Mouse (Mus musculus) C2C12 (cell line): ENCODE measurements around the gene Gli2. TPM values are rescaled to one million over a fixed set of nuclear protein-coding genes. Genes with fewer than 3 reads are reported as not detected.

Experiments
- H3K27me3 ChIP-seq: one replicate; pipeline ENCODE4 v1.6.1; 2011; ENCODE audit not compliant: control insufficient read depth, insufficient read depth, insufficient read length
- H3K36me3 ChIP-seq: one replicate; pipeline ENCODE4 v1.6.1; 2011; ENCODE audit not compliant: control insufficient read depth, insufficient read depth
- H3K4me3 ChIP-seq: one replicate; pipeline ENCODE4 v1.5.1; 2011; ENCODE audit warnings: mild to moderate bottlenecking, control low read depth; ENCODE audit not compliant: poor library complexity, insufficient read depth, severe bottlenecking
- H3K79me2 ChIP-seq: one replicate; pipeline ENCODE4 v1.6.1; 2011; ENCODE audit not compliant: control insufficient read depth, insufficient read depth
- H3K79me3 ChIP-seq: one replicate; pipeline ENCODE4 v1.6.1; 2011; ENCODE audit warnings: low read depth, control low read depth
- H3ac ChIP-seq: one replicate; pipeline ENCODE3; 2011; ENCODE audit warnings: low read depth; ENCODE audit not compliant: control insufficient read depth, insufficient read length
- CEBPB ChIP-seq: IDR thresholded peaks from one replicate; pipeline ENCODE4 v1.6.1; 2011; ENCODE audit warnings: low read depth, mild to moderate bottlenecking, control low read depth, moderate library complexity
- CTCF ChIP-seq: IDR thresholded peaks from one replicate; pipeline ENCODE4 v1.5.1; 2011; ENCODE audit not compliant: control insufficient read depth, insufficient read depth, insufficient read length
- FOSL1 ChIP-seq: IDR thresholded peaks from one replicate; pipeline ENCODE4 v1.8.0; 2011; ENCODE audit warnings: mild to moderate bottlenecking, low read length; ENCODE audit not compliant: poor library complexity, insufficient read depth, severe bottlenecking
- MAX ChIP-seq: IDR thresholded peaks from one replicate; pipeline ENCODE4 v1.6.1; 2011; ENCODE audit warnings: mild to moderate bottlenecking, control low read depth
- MYOD1 ChIP-seq: IDR thresholded peaks from one replicate; pipeline ENCODE4 v1.6.1; 2011; ENCODE audit warnings: low read depth; ENCODE audit not compliant: control insufficient read depth, insufficient read length
- MYOG ChIP-seq: IDR thresholded peaks from one replicate; pipeline ENCODE4 v1.6.1; 2011; ENCODE audit not compliant: control insufficient read depth, insufficient read length; ENCODE audit errors: extremely low read depth
- USF1 ChIP-seq: IDR thresholded peaks from one replicate; pipeline ENCODE4 v1.6.1; 2011; ENCODE audit warnings: low read depth, mild to moderate bottlenecking, control low read depth, moderate library complexity
- polyA plus RNA-seq: library from polyadenylated mRNA; unstranded; fragments of >200 nt; fragmentation: generic; extraction: Trizol; gene quantifications from one replicate; pipeline ENCODE4 v1.2.1, GENCODE M21; 2012; ENCODE audit warnings: missing spikeins

Gli2 gene
- polyA plus RNA-seq, 1 experiment: 0.74 TPM

DNA sequence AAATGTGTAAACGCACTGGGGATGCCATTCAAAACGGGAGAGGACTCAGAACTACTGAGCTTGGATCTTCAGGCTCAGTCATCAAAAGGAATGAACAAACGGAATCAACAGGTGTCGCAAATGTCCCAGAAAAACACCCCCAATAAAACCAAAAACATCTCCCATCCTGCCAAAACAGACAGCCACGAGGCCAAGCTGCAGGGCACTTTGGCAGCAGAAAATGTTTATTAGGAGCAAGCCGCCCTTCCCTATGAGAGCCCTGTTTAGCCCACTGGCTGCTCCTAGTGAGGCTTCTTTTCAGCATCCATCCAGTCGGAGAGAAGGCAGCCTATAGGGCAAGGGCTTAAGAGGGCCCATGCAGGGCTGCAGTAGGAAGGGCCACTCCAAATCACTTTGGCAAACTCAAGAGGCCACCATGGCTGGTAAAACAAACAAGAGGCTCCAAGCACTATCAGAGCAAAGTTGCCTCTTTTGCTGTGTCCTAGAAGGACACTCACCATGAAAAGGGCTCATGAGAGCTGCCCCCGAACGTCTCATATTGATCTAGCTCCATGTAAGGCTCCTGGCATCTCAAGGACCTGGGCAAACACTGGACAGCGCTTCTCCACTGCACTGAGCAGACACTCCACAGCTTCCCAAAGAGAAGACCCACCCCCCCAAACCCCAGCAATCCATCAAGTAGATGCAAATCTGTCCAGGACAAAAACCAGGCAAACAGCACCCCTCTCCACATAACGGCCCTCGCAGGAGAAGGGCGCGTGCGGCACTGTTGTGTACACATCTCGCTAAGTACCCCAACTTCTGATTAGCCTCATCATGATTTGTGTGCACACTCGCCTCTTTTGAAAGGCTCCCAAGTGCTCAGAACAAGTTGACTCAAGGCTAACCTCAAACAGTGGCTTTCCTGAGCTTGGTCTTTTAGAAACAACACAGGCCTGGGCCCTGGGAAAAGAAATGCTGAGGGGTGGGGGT lies 139.7 kb downstream of the Gli2 start:
- H3K79me3 ChIP-seq: no peaks in the 10 kb centered on the region
- peaks cover 4% of the 10 kb centered on the region for H3K27me3 ChIP-seq
- no peak for TF ChIP-seq CEBPB
- TF ChIP-seq MYOD1: no peak
- TF ChIP-seq MYOG: no peak
- no peak for TF ChIP-seq CTCF
- no peak for TF ChIP-seq USF1
- TF ChIP-seq FOSL1: no peak
- no peak for TF ChIP-seq MAX
- no peaks in the 10 kb centered on the region for H3K79me2 ChIP-seq
- no peak overlapping the region for H3K4me3 ChIP-seq
- no peak overlapping the region for H3ac ChIP-seq
- H3K36me3 ChIP-seq: no peaks in the 10 kb centered on the region

DNA sequence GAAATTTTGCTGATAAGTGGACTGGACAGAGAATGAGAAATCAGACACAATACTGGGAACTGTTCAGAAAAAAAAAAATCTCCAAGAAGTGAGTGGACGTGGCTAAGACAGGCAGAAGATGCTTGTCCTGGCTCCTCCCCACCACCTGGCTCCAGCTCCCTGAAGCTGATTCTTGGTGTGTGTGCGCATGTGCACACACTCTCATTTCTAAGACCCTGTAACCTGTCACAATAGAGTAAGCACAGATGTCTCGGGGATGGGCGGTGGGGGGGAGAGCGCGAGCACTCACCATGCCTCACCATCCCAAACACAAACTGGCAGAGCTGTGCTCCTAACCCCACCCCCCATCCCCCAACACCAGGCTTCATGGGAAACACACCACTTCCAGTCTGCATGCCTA lies 140.5 kb downstream of the Gli2 start:
- H3K4me3 ChIP-seq: no peak overlapping the region
- TF ChIP-seq CEBPB (no peak), MYOD1 (no peak)

GRCm38 (mm10) chr1:118911427-118911727 lies 142.0 kb downstream of the Gli2 start:
- TF ChIP-seq CEBPB (no peak), MAX (no peak), FOSL1 (no peak), CTCF (no peak), MYOD1 (no peak), MYOG (no peak), USF1 (no peak)
- no peak overlapping the region for H3ac ChIP-seq
- no peaks in the 10 kb centered on the region for H3K36me3 ChIP-seq

More for the DNA sequence above, 140.5 kb downstream of the Gli2 start:
- H3K36me3 ChIP-seq: no peaks in the 10 kb centered on the region
- no peaks in the 10 kb centered on the region for H3K79me3 ChIP-seq
- no peak overlapping the region for H3ac ChIP-seq
- peaks cover 4% of the 10 kb centered on the region for H3K27me3 ChIP-seq
- no peaks in the 10 kb centered on the region for H3K79me2 ChIP-seq

DNA sequence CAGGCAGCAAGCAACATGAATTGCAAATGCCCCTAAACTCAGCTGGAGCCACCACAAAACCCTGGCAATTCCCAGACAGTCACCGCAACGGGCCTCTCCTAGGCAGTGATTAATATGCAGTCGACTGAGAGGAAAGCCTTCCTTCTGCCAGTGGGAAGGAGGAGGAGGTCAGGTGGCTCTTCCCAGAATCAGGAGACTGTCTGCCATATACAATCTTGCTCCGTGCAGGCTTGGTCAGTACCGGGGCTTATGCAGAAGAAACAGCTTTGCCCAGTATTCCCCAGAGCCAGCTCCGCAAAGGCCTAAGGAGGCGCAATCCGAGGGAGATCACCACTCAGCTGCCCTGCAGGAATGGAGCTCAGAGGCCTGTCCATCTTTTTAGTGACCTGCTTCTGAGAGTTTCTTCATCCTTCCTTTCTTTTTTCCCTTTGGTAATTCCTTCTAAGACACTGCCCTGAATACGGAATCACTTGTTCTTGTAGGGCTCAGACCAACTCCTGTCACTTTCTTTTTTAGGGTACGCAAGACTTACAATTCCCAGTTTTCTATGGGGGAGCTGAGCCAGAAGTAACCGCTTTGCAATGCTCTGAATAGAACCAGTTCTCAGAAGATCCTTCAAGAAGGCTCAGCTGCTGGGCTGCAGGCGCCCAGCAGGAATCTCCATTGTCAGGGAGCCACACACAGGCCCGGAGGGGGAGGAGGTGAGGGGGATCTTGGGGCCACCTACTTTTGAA lies 142.6 kb downstream of the Gli2 start:
- Histone ChIP-seq H3ac (no peak overlapping the region), H3K79me2 (no peaks in the 10 kb centered on the region), H3K4me3 (no peak overlapping the region), H3K36me3 (no peaks in the 10 kb centered on the region), H3K27me3 (peaks cover 4% of the 10 kb centered on the region), H3K79me3 (no peaks in the 10 kb centered on the region)
- TF ChIP-seq FOSL1: no peak
- TF ChIP-seq MYOD1: no peak
- TF ChIP-seq USF1: no peak
- TF ChIP-seq MYOG: no peak
- no peak for TF ChIP-seq CTCF
- TF ChIP-seq MAX: no peak
- TF ChIP-seq CEBPB: no peak

More at GRCm38 (mm10) chr1:118911427-118911727, 142.0 kb downstream of the Gli2 start:
- no peaks in the 10 kb centered on the region for H3K79me3 ChIP-seq
- no peak overlapping the region for H3K4me3 ChIP-seq
- H3K27me3 ChIP-seq: peaks cover 4% of the 10 kb centered on the region
- no peaks in the 10 kb centered on the region for H3K79me2 ChIP-seq

- H3K27me3 ChIP-seq: peaks cover 4% of the 10 kb centered on the region
- H3K36me3 ChIP-seq: no peaks in the 10 kb centered on the region
- H3K4me3 ChIP-seq: no peak overlapping the region
- TF ChIP-seq FOSL1: no peak
- no peak for TF ChIP-seq USF1
- TF ChIP-seq CEBPB: no peak
- TF ChIP-seq MYOG: no peak
- no peak for TF ChIP-seq MAX
- no peak for TF ChIP-seq MYOD1
- TF ChIP-seq CTCF: no peak
- no peaks in the 10 kb centered on the region for H3K79me3 ChIP-seq
- no peak overlapping the region for H3ac ChIP-seq
- no peaks in the 10 kb centered on the region for H3K79me2 ChIP-seq
Measured at GRCm38 (mm10) chr1:118909051-118909450, 144.4 kb downstream of the Gli2 start.
